Mouse (Mus musculus) stomach, postnatal 0 days (tissue): Measurements from ENCODE around the gene Gm49395.

Experiments
- CTCF ChIP-seq: IDR thresholded peaks from 2 replicates; pipeline ENCODE4 v1.5.1; 2016; ENCODE audit warnings: antibody characterized with exemption, low read depth, mild to moderate bottlenecking, moderate library complexity
- EP300 ChIP-seq: optimal IDR thresholded peaks from 2 replicates; pipeline ENCODE3; 2016; ENCODE audit warnings: antibody characterized with exemption

- TF ChIP-seq CTCF: no peak
- TF ChIP-seq EP300: no peak
These were observed 17.0 kb upstream of the Gm49395 start for GRCm38 (mm10) chr13:115118756-115119155.
